Mouse (Mus musculus) lung, postnatal 25 days (tissue): ENCODE results near the gene Gmfb.

Experiments
- DNase-seq: peaks from one replicate; pipeline ENCODE4 v3.0.0; 2022; ENCODE audit warnings: low spot score

Gmfb gene

GRCm38 (mm10) chr14:46803259-46803658 lies 18.8 kb downstream of the Gmfb start:
- DNase-seq, result no peak

- DNase-seq, result peak; percentile 21
Observed at GRCm38 (mm10) chr14:46800684-46801345, 21.2 kb downstream of the Gmfb start.

- DNase-seq, result peak; percentile 39
Observed at GRCm38 (mm10) chr14:46794157-46794556, 27.9 kb downstream of the Gmfb start.

GRCm38 (mm10) chr14:46790723-46791122 lies 31.3 kb downstream of the Gmfb start:
- no peak for DNase-seq

GRCm38 (mm10) chr14:46790303-46790702 lies 31.7 kb downstream of the Gmfb start:
- no peak for DNase-seq

GRCm38 (mm10) chr14:46788505-46788901 lies 33.5 kb downstream of the Gmfb start:
- no peak for DNase-seq

GRCm38 (mm10) chr14:46787787-46788504 lies 34.1 kb downstream of the Gmfb start, which contains the start of gene Cnih1:
TSS of gene Cnih1 (minus strand) at chr14:46788411.
- DNase-seq, result peak; percentile 89

- no peak for DNase-seq
Observed at GRCm38 (mm10) chr14:46787454-46787786, 34.6 kb downstream of the Gmfb start.

GRCm38 (mm10) chr14:46785247-46785646 lies 36.8 kb downstream of the Gmfb start:
- DNase-seq, result no peak

GRCm38 (mm10) chr14:46783327-46783926 lies 38.6 kb downstream of the Gmfb start:
- no peak for DNase-seq

GRCm38 (mm10) chr14:46782187-46782828 lies 39.7 kb downstream of the Gmfb start:
- DNase-seq, result no peak

- DNase-seq, result no peak
Observed at GRCm38 (mm10) chr14:46781086-46781485, 41.0 kb downstream of the Gmfb start.

- DNase-seq, result no peak
Observed at GRCm38 (mm10) chr14:46779217-46779616, 42.8 kb downstream of the Gmfb start.

- DNase-seq, result no peak
Observed at GRCm38 (mm10) chr14:46778756-46779155, 43.3 kb downstream of the Gmfb start.

GRCm38 (mm10) chr14:46770036-46770435 lies 52.0 kb downstream of the Gmfb start:
- DNase-seq, result peak; percentile 5

GRCm38 (mm10) chr14:46767116-46767515 lies 54.9 kb downstream of the Gmfb start:
- DNase-seq, result no peak

- DNase-seq, result no peak
Observed at GRCm38 (mm10) chr14:46761186-46761585, 60.9 kb downstream of the Gmfb start.

GRCm38 (mm10) chr14:46760355-46761029 lies 61.5 kb downstream of the Gmfb start, which contains the start of gene Cdkn3:
TSS of gene Cdkn3 (plus strand) at chr14:46760541.
- DNase-seq, result peak; percentile 97

- DNase-seq, result no peak
Observed at GRCm38 (mm10) chr14:46759970-46760354, 62.1 kb downstream of the Gmfb start.
